Mouse (Mus musculus): ENCODE results near the gene Gm9833. TPM values are rescaled to one million over a fixed set of nuclear protein-coding genes. Genes with fewer than 3 reads are reported as not detected.

The Gm9833 gene
- polyA plus RNA-seq, 1 experiment: 2.2 TPM

DNA sequence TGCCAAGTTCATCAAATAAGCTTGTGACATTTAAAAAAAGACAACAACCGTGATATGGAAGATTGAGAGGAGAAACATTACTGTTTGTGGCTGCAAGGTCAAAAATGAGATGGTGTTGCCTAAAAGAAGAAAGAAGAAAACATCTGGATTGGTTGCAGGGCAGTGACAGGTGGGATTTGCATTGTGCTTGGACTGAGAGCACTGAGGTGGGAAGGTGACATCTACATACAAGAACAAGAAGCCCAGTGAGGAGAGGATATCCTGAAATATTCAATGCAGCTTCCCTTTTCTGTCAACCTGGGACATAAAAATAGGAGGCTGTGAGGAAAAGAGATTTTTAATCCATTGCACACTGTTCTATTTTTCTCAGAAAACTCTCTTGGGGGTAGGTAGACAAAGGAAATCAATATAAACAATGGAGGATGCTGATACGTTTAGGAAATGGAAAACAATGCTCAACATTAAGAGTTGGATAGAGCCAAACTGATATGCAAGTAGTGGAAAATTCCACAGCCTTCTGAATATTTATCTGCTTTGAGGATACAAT, 7.2 kb downstream of the Gm9833 start:
- H3K27me3 ChIP-seq (ENCODE audit: control insufficient read depth, insufficient read depth, low read length): no peaks in the 10 kb centered on the region
- H3K4me3 ChIP-seq (ENCODE audit: control insufficient read depth, low read depth, low read length): no peak overlapping the region
- H3K27ac ChIP-seq (ENCODE audit: control insufficient read depth, insufficient read depth, low read depth, low read length): no peak overlapping the region
- no peak for TF ChIP-seq POLR2A (IDR thresholded peaks at IDR 0.05; ENCODE audit: control insufficient read depth, low read depth, low read length)
- no peak for TF ChIP-seq CTCF (IDR thresholded peaks at IDR 0.05; ENCODE audit: control insufficient read depth, insufficient read depth, insufficient replicate concordance, low read depth, low read length)
- H3K36me3 ChIP-seq (ENCODE audit: control insufficient read depth, insufficient read depth, low read length): no peaks in the 10 kb centered on the region
- no peaks in the 10 kb centered on the region for H3K4me1 ChIP-seq (ENCODE audit: control insufficient read depth, insufficient read depth, low read length)

DNA sequence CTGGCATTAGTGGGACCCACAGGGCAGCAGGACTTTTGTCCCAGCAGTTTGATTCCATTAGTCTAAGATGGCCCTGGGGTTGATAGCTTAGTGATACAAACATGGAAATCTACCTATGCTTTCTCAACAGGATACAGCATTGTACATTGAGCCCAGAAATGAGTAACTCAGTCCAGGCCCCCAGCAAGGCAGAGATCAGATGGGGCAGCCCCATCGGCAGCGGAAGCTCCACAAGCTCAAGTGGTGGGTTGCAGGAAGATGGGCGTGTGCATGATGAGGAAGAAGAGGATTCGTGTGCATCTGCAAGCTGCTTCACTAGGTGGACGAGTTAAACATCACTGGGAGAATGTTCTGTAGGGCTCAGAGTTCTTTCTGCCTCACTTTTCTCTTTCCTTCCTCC, 11.8 kb downstream of the Gm9833 start:
- Histone ChIP-seq H3K27me3 (ENCODE audit: control insufficient read depth, insufficient read depth, low read length) (no peaks in the 10 kb centered on the region), H3K4me1 (ENCODE audit: control insufficient read depth, insufficient read depth, low read length) (no peaks in the 10 kb centered on the region)

DNA sequence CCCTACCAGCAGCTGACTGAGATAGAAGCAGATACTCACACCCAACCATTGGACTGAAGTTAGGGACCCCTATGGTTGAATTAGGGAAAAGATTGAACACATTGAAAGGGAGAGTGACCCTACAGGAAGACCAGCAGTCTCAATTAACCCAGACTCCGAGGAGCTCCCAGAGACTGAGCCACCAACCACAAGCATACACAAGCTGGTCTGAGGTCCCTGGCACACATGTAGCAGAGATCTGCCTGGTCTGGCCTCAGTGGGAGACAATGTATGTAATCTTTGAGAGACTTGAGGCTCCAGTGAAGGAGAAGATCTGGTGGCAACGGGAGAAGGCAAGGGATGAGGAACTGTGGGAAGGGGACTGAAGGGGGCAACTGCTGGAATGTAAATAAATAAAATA, 23.7 kb downstream of the Gm9833 start:
- H3K36me3 ChIP-seq (ENCODE audit: control insufficient read depth, insufficient read depth, low read length): no peaks in the 10 kb centered on the region
- no peak overlapping the region for H3K27ac ChIP-seq (ENCODE audit: control insufficient read depth, insufficient read depth, low read depth, low read length)
- no peak overlapping the region for H3K4me3 ChIP-seq (ENCODE audit: control insufficient read depth, low read depth, low read length)
- no peaks in the 10 kb centered on the region for H3K27me3 ChIP-seq (ENCODE audit: control insufficient read depth, insufficient read depth, low read length)
- TF ChIP-seq POLR2A (IDR thresholded peaks at IDR 0.05; ENCODE audit: control insufficient read depth, low read depth, low read length) (no peak), CTCF (IDR thresholded peaks at IDR 0.05; ENCODE audit: control insufficient read depth, insufficient read depth, insufficient replicate concordance, low read depth, low read length) (no peak)
- peaks cover 4% of the 10 kb centered on the region for H3K4me1 ChIP-seq (ENCODE audit: control insufficient read depth, insufficient read depth, low read length)

More for the DNA sequence above, 11.8 kb downstream of the Gm9833 start:
- Histone ChIP-seq H3K27ac (ENCODE audit: control insufficient read depth, insufficient read depth, low read depth, low read length) (no peak overlapping the region), H3K4me3 (ENCODE audit: control insufficient read depth, low read depth, low read length) (no peak overlapping the region), H3K36me3 (ENCODE audit: control insufficient read depth, insufficient read depth, low read length) (no peaks in the 10 kb centered on the region)
- TF ChIP-seq CTCF (IDR thresholded peaks at IDR 0.05; ENCODE audit: control insufficient read depth, insufficient read depth, insufficient replicate concordance, low read depth, low read length) (no peak), POLR2A (IDR thresholded peaks at IDR 0.05; ENCODE audit: control insufficient read depth, low read depth, low read length) (no peak)

DNA sequence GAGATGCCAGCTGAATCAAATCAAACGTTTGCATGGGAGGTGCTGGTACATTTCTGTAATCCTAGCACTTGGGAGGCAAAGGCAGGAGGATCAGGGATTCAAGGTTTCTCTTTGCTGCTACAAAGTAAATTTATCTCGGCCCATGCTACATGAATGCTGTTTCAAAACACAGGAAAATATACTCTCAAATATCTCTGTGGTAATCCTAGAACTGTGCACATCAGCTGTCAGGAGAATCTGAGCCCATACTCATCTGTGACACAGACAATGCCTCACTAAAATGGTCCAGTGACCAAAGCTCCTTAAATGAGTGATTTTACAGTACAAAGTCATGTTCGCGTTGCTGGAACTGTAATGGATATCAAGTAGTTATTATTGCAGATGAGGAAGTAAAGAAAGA, 24.3 kb downstream of the Gm9833 start:
- H3K27me3 ChIP-seq (ENCODE audit: control insufficient read depth, insufficient read depth, low read length): no peaks in the 10 kb centered on the region
- H3K27ac ChIP-seq (ENCODE audit: control insufficient read depth, insufficient read depth, low read depth, low read length): no peak overlapping the region
- H3K4me3 ChIP-seq (ENCODE audit: control insufficient read depth, low read depth, low read length): no peak overlapping the region
- H3K4me1 ChIP-seq (ENCODE audit: control insufficient read depth, insufficient read depth, low read length): peaks cover 4% of the 10 kb centered on the region
- H3K36me3 ChIP-seq (ENCODE audit: control insufficient read depth, insufficient read depth, low read length): no peaks in the 10 kb centered on the region
- TF ChIP-seq POLR2A (IDR thresholded peaks at IDR 0.05; ENCODE audit: control insufficient read depth, low read depth, low read length) (no peak), CTCF (IDR thresholded peaks at IDR 0.05; ENCODE audit: control insufficient read depth, insufficient read depth, insufficient replicate concordance, low read depth, low read length) (no peak)

DNA sequence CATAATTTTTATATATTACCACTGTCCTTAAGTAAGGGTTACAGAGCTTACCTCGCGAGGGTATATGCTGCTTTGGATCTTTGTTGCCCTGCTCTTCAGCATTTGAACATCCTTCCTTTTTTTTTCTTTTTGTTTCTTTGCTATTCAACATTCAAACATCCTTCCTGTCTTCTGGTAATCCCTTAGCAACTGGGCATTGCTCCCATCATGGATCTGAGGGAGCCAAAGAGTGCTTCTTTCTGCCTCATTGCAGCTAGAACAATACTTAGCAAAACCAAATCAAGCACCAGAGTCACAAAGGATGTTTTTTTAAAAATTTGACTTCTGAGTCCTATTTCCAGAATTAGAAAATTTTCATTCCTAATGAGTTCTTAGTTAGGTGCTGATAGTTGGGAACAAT, 24.8 kb downstream of the Gm9833 start:
- H3K4me1 ChIP-seq (ENCODE audit: control insufficient read depth, insufficient read depth, low read length): peaks cover 4% of the 10 kb centered on the region
- no peaks in the 10 kb centered on the region for H3K27me3 ChIP-seq (ENCODE audit: control insufficient read depth, insufficient read depth, low read length)
- H3K36me3 ChIP-seq (ENCODE audit: control insufficient read depth, insufficient read depth, low read length): no peaks in the 10 kb centered on the region
- TF ChIP-seq CTCF (IDR thresholded peaks at IDR 0.05; ENCODE audit: control insufficient read depth, insufficient read depth, insufficient replicate concordance, low read depth, low read length) (no peak), POLR2A (IDR thresholded peaks at IDR 0.05; ENCODE audit: control insufficient read depth, low read depth, low read length) (no peak)
- no peak overlapping the region for H3K4me3 ChIP-seq (ENCODE audit: control insufficient read depth, low read depth, low read length)
- H3K27ac ChIP-seq (ENCODE audit: control insufficient read depth, insufficient read depth, low read depth, low read length): no peak overlapping the region

DNA sequence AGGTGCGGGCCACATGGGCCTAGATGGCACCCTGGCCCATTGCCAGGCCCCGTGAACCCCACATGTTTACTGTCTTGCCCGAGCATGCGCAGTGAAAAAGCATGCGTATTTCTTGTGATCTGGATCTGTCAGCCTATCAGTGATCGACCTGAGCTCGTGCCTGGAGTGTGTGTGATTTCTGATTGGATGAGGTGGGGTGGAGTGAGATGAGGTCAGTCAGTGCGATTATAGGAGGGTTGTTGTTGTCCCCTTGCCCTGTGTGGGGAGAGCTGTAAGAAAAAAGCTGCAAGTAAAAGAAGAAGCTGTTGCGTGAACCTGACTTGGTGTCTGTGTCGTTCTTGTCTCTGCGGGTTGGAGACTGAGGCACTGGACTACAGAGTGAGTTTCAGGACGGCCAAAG, 28.6 kb downstream of the Gm9833 start:
- no peaks in the 10 kb centered on the region for H3K36me3 ChIP-seq (ENCODE audit: control insufficient read depth, insufficient read depth, low read length)
- H3K27ac ChIP-seq (ENCODE audit: control insufficient read depth, insufficient read depth, low read depth, low read length): no peak overlapping the region
- peaks cover 1% of the 10 kb centered on the region; the same call in 1 of the 2 replicates for H3K4me1 ChIP-seq (ENCODE audit: control insufficient read depth, insufficient read depth, low read length)
- no peak overlapping the region for H3K4me3 ChIP-seq (ENCODE audit: control insufficient read depth, low read depth, low read length)
- TF ChIP-seq CTCF (IDR thresholded peaks at IDR 0.05; ENCODE audit: control insufficient read depth, insufficient read depth, insufficient replicate concordance, low read depth, low read length) (no peak), POLR2A (IDR thresholded peaks at IDR 0.05; ENCODE audit: control insufficient read depth, low read depth, low read length) (no peak)
- H3K27me3 ChIP-seq (ENCODE audit: control insufficient read depth, insufficient read depth, low read length): no peaks in the 10 kb centered on the region

DNA sequence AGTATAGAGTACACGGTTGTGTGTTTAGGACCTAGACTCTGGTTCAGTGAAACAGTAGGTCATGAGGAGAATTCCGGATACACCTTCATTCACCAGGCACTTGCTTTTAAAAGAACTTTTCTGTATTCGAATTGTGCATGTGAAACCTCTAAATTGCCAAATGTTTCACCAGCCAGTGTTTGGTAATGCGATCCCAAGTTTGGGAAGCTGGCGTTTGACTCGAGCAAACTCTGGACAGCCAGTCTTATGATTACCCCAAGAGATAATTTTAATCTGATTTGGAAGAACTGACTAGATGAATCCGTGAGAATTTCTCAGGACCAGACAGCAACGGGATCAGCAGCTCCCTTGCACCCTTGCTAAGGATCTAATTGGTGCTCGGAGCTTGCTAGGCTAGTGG, 33.3 kb downstream of the Gm9833 start:
- H3K27ac ChIP-seq (ENCODE audit: control insufficient read depth, insufficient read depth, low read depth, low read length): no peak overlapping the region
- H3K4me3 ChIP-seq (ENCODE audit: control insufficient read depth, low read depth, low read length): no peak overlapping the region
- no peaks in the 10 kb centered on the region for H3K4me1 ChIP-seq (ENCODE audit: control insufficient read depth, insufficient read depth, low read length)
- no peaks in the 10 kb centered on the region for H3K27me3 ChIP-seq (ENCODE audit: control insufficient read depth, insufficient read depth, low read length)
- no peaks in the 10 kb centered on the region for H3K36me3 ChIP-seq (ENCODE audit: control insufficient read depth, insufficient read depth, low read length)
- TF ChIP-seq POLR2A (IDR thresholded peaks at IDR 0.05; ENCODE audit: control insufficient read depth, low read depth, low read length) (no peak), CTCF (IDR thresholded peaks at IDR 0.05; ENCODE audit: control insufficient read depth, insufficient read depth, insufficient replicate concordance, low read depth, low read length) (no peak)
